Mouse (Mus musculus) regulatory T cell (primary cell): ENCODE data around the gene Gm17509.

Experiments used
- in situ Hi-C: fragments of 300-600 bp; cut with MboI, MseI; formaldehyde crosslinking; loops from one replicate; pipeline ENCODE4 v1.15.1; 2025; ENCODE audit warnings: high pct_unique_total_duplicates

The Gm17509 gene

GRCm38 (mm10) chr13:117220501-117221321 lies at the start of gene Gm17509:
Gene Gm17509 (minus strand): TSS chr13:117221075.
- in situ Hi-C loops = loop anchor here (25.0 kb wide), 1 partner anchor 1167 kb away; the partner anchor contains the start of genes B430218F22Rik and Mrps30

- in situ Hi-C loops = no loop called here
Observed at GRCm38 (mm10) chr13:117267963-117268362, 47.1 kb upstream of the Gm17509 start.

GRCm38 (mm10) chr13:117266156-117266555 lies 45.3 kb upstream of the Gm17509 start:
- in situ Hi-C loops = no loop called here

GRCm38 (mm10) chr13:117260704-117261103 lies 39.8 kb upstream of the Gm17509 start:
- in situ Hi-C loops = no loop called here

GRCm38 (mm10) chr13:117242621-117243020 lies 21.7 kb upstream of the Gm17509 start:
- in situ Hi-C loops = no loop called here

- in situ Hi-C loops = no loop called here
Observed at GRCm38 (mm10) chr13:117242063-117242462, 21.2 kb upstream of the Gm17509 start.

GRCm38 (mm10) chr13:117237111-117237510 lies 16.2 kb upstream of the Gm17509 start:
- in situ Hi-C loops = loop anchor here (5.0 kb wide), 1 partner anchor 35 kb away; no protein-coding TSS in a partner anchor

- in situ Hi-C loops = loop anchor here (5.0 kb wide), 1 partner anchor 33 kb away; no protein-coding TSS in a partner anchor
Observed at GRCm38 (mm10) chr13:117235530-117236212, 14.8 kb upstream of the Gm17509 start.

- in situ Hi-C loops = no loop called here
Observed at GRCm38 (mm10) chr13:117234486-117234885, 13.6 kb upstream of the Gm17509 start.

GRCm38 (mm10) chr13:117233808-117234207 lies 12.9 kb upstream of the Gm17509 start:
- in situ Hi-C loops = no loop called here

GRCm38 (mm10) chr13:117230371-117231110 lies 9.7 kb upstream of the Gm17509 start:
- in situ Hi-C loops = no loop called here

GRCm38 (mm10) chr13:117225561-117225960 lies 4.7 kb upstream of the Gm17509 start:
- in situ Hi-C loops = no loop called here

GRCm38 (mm10) chr13:117224901-117225300 lies 4.0 kb upstream of the Gm17509 start:
- in situ Hi-C loops = loop anchor here (25.0 kb wide), 1 partner anchor 1162 kb away; the partner anchor contains the start of genes B430218F22Rik and Mrps30

- in situ Hi-C loops = loop anchor here (25.0 kb wide), 1 partner anchor 1164 kb away; the partner anchor contains the start of genes B430218F22Rik and Mrps30
Observed at GRCm38 (mm10) chr13:117223125-117223524, 2.2 kb upstream of the Gm17509 start.

- in situ Hi-C loops = loop anchor here (10.0 to 25.0 kb wide), 2 partner anchors 195 to 1167 kb away; partner anchors contain the start of genes B430218F22Rik, Mrps30 and Parp8
Observed at GRCm38 (mm10) chr13:117219871-117220500, 889 bp downstream of the Gm17509 start.

- in situ Hi-C loops = loop anchor here (10.0 to 25.0 kb wide), 2 partner anchors 193 to 1169 kb away; partner anchors contain the start of genes B430218F22Rik, Mrps30 and Parp8
Observed at GRCm38 (mm10) chr13:117218092-117218491, 2.8 kb downstream of the Gm17509 start.

- in situ Hi-C loops = loop anchor here (10.0 to 25.0 kb wide), 2 partner anchors 193 to 1170 kb away; partner anchors contain the start of genes B430218F22Rik, Mrps30 and Parp8
Observed at GRCm38 (mm10) chr13:117217621-117218020, 3.3 kb downstream of the Gm17509 start.

- in situ Hi-C loops = loop anchor here (10.0 to 25.0 kb wide), 2 partner anchors 192 to 1170 kb away; partner anchors contain the start of genes B430218F22Rik, Mrps30 and Parp8
Observed at GRCm38 (mm10) chr13:117216752-117217363, 4.0 kb downstream of the Gm17509 start.

GRCm38 (mm10) chr13:117216126-117216525 lies 4.7 kb downstream of the Gm17509 start:
- in situ Hi-C loops = loop anchor here (10.0 to 25.0 kb wide), 2 partner anchors 191 to 1171 kb away; partner anchors contain the start of genes B430218F22Rik, Mrps30 and Parp8

GRCm38 (mm10) chr13:117215481-117215880 lies 5.4 kb downstream of the Gm17509 start:
- in situ Hi-C loops = loop anchor here (10.0 to 25.0 kb wide), 2 partner anchors 191 to 1172 kb away; partner anchors contain the start of genes B430218F22Rik, Mrps30 and Parp8
